Mouse (Mus musculus) kidney, embryonic 15.5 days (tissue): Measurements from ENCODE around the gene Map1s. TPM values are rescaled to one million over a fixed set of nuclear protein-coding genes. Genes with fewer than 3 reads are reported as not detected.

Experiments
- ATAC-seq: fragments of 200-750 bp; cut with Nextera tagmentation; replicated peaks from 2 replicates; pipeline ENCODE4 v1.8.0; 2017; ENCODE audit warnings: moderate TSS enrichment; ENCODE audit not compliant: low FRiP score
- H3K27ac ChIP-seq: fragments of 300-500 bp; sonication (generic); 2 replicates; pipeline ENCODE4 v1.5.1; 2015; ENCODE audit warnings: mild to moderate bottlenecking, inconsistent platforms
- H3K27me3 ChIP-seq: fragments of 300-500 bp; sonication (generic); 2 replicates; pipeline ENCODE4 v1.6.1; 2015; ENCODE audit warnings: inconsistent platforms
- H3K36me3 ChIP-seq: fragments of 300-500 bp; sonication (generic); 2 replicates; pipeline ENCODE4 v1.6.1; 2015; ENCODE audit warnings: inconsistent platforms
- H3K4me1 ChIP-seq: fragments of 300-500 bp; sonication (generic); 2 replicates; pipeline ENCODE4 v1.6.1; 2015; ENCODE audit warnings: inconsistent platforms
- H3K4me2 ChIP-seq: fragments of 300-500 bp; sonication (generic); 2 replicates; pipeline ENCODE4 v1.6.1; 2015; ENCODE audit warnings: moderate library complexity, mild to moderate bottlenecking, inconsistent platforms
- H3K4me3 ChIP-seq: fragments of 300-500 bp; sonication (generic); replicated peaks from 2 replicates; pipeline ENCODE4 v1.5.1; 2015; ENCODE audit warnings: mild to moderate bottlenecking, inconsistent platforms
- H3K9ac ChIP-seq: fragments of 300-500 bp; sonication (generic); 2 replicates; pipeline ENCODE4 v1.6.1; 2015; ENCODE audit warnings: mild to moderate bottlenecking, inconsistent platforms
- H3K9me3 ChIP-seq: fragments of 300-500 bp; sonication (generic); replicated peaks from 2 replicates; pipeline ENCODE4 v1.6.1; 2016; ENCODE audit warnings: inconsistent platforms
- WGBS: fragments of 180-500 bp; shearing (Covaris S2); methylation state at CpG from one replicate; pipeline ENCODE4 v1.1.7; 2015; ENCODE audit warnings: mixed read lengths; 5-methylcytosine and 5-hydroxymethylcytosine counted together
- polyA plus RNA-seq: library from polyadenylated mRNA; unstranded; fragments of >200 nt; fragmentation: Nextera tagmentation; extraction: Ambion mirVana; gene quantifications from 2 replicates; pipeline ENCODE4 v1.2.1, GENCODE M21; 2015

The Map1s gene
- polyA plus RNA-seq, 1 experiment from 2014 or later: 58.9 TPM

DNA sequence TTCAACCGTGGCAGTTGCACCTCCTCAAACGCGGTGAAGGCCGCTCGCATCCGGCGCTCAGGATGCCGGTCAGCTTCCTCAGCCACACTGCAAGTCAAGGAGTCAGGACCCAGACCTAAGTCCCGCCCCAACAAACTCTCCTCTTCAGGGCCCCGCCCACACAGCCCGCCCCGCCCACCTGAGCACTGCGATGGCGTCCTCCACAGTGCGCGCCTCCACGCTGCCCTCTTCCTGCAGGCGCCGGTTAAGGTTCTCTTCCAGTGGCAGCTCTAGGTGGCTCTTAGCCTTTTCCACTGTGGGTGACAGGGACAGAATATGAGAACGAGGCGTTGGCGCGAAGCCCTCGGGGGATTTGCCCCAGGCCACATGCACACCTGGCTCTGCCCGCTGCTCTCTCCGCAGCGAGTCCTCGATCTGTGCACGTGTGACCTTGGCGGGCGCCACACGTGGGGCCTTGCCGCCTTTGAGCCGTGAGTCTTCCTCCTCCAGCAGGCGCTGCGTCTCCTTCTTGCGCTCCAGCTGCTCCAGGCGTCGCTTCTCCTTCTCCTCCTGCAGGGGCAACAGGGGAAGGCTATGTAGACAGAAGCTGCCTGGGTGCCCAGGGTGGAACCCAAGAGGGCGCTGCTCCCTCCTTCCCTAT, 37.1 kb upstream of the Map1s start:
- Histone ChIP-seq H3K9ac (peak overlapping the region; percentile 15; the same call in 1 of the 2 replicates), H3K4me2 (peak overlapping the region; percentile 59), H3K4me1 (peaks cover 64% of the 10 kb centered on the region), H3K4me3 (peak overlapping the region; percentile 29), H3K9me3 (no peaks in the 10 kb centered on the region), H3K27ac (peak overlapping the region; percentile 59), H3K27me3 (peaks cover 13% of the 10 kb centered on the region), H3K36me3 (peaks cover 9% of the 10 kb centered on the region; the same call in 1 of the 2 replicates)
- 17% methylated on average over 40 of the region's 40 CpGs for WGBS
- ATAC-seq: no peak

GRCm38 (mm10) chr8:70869199-70869571, 36.5 kb upstream of the Map1s start:
- no peak for ATAC-seq
- H3K9me3 ChIP-seq: no peaks in the 10 kb centered on the region
- peaks cover 9% of the 10 kb centered on the region; the same call in 1 of the 2 replicates for H3K36me3 ChIP-seq
- peak overlapping the region; percentile 59 for H3K27ac ChIP-seq
- H3K4me3 ChIP-seq: no peak overlapping the region
- peaks cover 8% of the 10 kb centered on the region for H3K27me3 ChIP-seq
- H3K4me1 ChIP-seq: peaks cover 63% of the 10 kb centered on the region
- no peak overlapping the region for H3K9ac ChIP-seq
- H3K4me2 ChIP-seq: peak overlapping the region; percentile 59
- 35% methylated on average over 5 of the region's 5 CpGs for WGBS

- ATAC-seq: no peak
- 50% methylated on average over 16 of the region's 16 CpGs for WGBS
- peak overlapping the region; percentile 59; the same call in 1 of the 2 replicates for H3K4me2 ChIP-seq
Observed at GRCm38 (mm10) chr8:70869601-70870041, 36.1 kb upstream of the Map1s start.

DNA sequence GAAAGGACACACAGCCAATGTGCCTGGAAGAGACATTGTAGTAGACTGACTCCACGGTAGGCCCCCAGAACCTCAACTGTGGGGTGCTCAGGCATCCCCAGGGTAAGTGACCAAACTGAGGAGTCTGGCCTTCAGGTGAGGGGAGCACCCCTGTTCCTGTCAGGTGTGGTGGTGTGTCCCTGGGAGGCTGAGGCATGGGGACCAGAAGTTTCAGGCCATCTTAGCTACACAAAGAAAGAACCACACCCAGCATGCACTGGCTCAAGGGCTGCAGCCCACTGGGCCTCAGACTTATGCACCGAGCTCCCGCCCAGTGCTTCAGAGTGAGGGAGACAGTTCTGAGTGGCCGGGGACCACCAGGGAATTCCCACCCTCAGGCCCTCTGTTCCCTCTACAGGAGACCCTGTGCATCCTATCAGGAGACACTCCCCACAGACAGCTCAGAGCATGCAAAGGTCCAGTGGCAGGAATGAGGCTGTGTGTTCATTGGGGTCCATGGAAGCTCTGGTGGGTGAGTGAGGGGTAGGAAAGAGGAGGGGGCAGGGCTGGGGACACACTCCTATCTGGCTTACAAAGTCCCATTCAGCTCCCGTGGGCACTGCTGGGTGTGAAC, 34.4 kb upstream of the Map1s start:
- Histone ChIP-seq H3K4me1 (peaks cover 45% of the 10 kb centered on the region), H3K36me3 (peaks cover 9% of the 10 kb centered on the region; the same call in 1 of the 2 replicates), H3K9me3 (no peaks in the 10 kb centered on the region), H3K4me2 (no peak overlapping the region), H3K27me3 (no peaks in the 10 kb centered on the region), H3K9ac (no peak overlapping the region), H3K4me3 (no peak overlapping the region), H3K27ac (no peak overlapping the region)
- WGBS: 88% methylated on average over 5 of the region's 5 CpGs
- no peak for ATAC-seq

More at GRCm38 (mm10) chr8:70869601-70870041, 36.1 kb upstream of the Map1s start:
- Histone ChIP-seq H3K9ac (no peak overlapping the region), H3K4me1 (peaks cover 58% of the 10 kb centered on the region), H3K4me3 (no peak overlapping the region), H3K27ac (peak overlapping the region; percentile 59), H3K36me3 (peaks cover 9% of the 10 kb centered on the region; the same call in 1 of the 2 replicates), H3K9me3 (no peaks in the 10 kb centered on the region), H3K27me3 (peaks cover 3% of the 10 kb centered on the region)

DNA sequence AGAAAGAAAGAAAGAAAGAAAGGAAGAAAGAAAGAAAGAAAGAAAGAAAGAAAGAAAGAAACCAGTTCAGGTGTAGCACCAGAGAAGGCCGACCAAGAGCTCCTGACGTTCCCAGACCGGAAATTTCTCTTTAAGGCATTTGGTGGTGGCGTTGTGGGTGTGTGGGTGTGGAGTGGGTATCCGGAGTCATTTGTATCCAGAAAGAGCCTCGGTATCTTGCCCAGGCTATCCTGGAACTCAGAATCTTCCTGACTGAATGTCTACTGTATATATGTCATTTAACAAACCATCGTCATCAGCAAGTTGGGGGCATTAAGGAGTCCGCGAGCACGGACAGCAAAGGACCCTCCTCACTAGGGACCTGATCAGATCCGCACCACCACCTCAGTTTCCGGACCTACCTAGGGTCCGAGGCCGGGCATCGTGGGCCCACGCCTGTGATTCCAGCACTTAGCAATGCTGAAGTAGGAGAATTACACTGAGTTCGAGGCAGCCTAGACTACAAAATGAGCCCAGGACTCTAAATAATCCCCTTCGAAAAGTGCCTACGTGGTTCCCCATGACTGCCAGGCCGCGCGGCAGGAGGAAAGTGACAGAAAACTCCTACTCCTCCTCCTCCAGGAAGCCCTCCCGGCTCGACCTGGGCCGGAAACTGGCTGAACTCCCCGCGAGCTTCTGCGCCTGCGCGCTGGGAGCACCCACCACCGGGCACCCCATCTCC, 32.9 kb upstream of the Map1s start:
- ATAC-seq: no peak
- WGBS: 5% methylated on average over 31 of the region's 31 CpGs
- H3K36me3 ChIP-seq: peaks cover 4% of the 10 kb centered on the region; the same call in 1 of the 2 replicates

GRCm38 (mm10) chr8:70873364-70873985, 32.3 kb upstream of the Map1s start, which contains the start of gene Ccdc124:
TSS of gene Ccdc124 (minus strand) at chr8:70873935.
- ATAC-seq: peak; percentile 88
- Histone ChIP-seq H3K9ac (peak within 1 kb of the TSS; percentile 70), H3K27ac (peak within 1 kb of the TSS; percentile 89), H3K36me3 (no peaks in the 10 kb centered on the region), H3K4me1 (peaks cover 33% of the 10 kb centered on the region), H3K9me3 (no peaks in the 10 kb centered on the region), H3K4me3 (peak within 1 kb of the TSS; percentile 92), H3K27me3 (no peaks in the 10 kb centered on the region), H3K4me2 (peak within 1 kb of the TSS; percentile 81)
- under 1% methylated on average over 46 of the region's 46 CpGs for WGBS

More for the DNA sequence above, 32.9 kb upstream of the Map1s start:
- H3K4me3 ChIP-seq: peak overlapping the region; percentile 92
- H3K27ac ChIP-seq: peak overlapping the region; percentile 89
- peak overlapping the region; percentile 70 for H3K9ac ChIP-seq
- no peaks in the 10 kb centered on the region for H3K9me3 ChIP-seq
- no peaks in the 10 kb centered on the region for H3K27me3 ChIP-seq
- peaks cover 39% of the 10 kb centered on the region for H3K4me1 ChIP-seq
- peak overlapping the region; percentile 81 for H3K4me2 ChIP-seq

GRCm38 (mm10) chr8:70874441-70874840, 31.3 kb upstream of the Map1s start:
- no peaks in the 10 kb centered on the region for H3K27me3 ChIP-seq
- WGBS: 91% methylated on average over 13 of the region's 13 CpGs
- H3K4me3 ChIP-seq: no peak overlapping the region
- no peak overlapping the region for H3K9ac ChIP-seq
- H3K36me3 ChIP-seq: no peaks in the 10 kb centered on the region
- H3K4me2 ChIP-seq: no peak overlapping the region
- H3K9me3 ChIP-seq: no peaks in the 10 kb centered on the region
- H3K4me1 ChIP-seq: peaks cover 23% of the 10 kb centered on the region
- no peak for ATAC-seq
- H3K27ac ChIP-seq: no peak overlapping the region

- 52% methylated on average over 4 of the region's 4 CpGs for WGBS
- Histone ChIP-seq H3K36me3 (no peaks in the 10 kb centered on the region), H3K4me3 (no peak overlapping the region), H3K27ac (no peak overlapping the region), H3K9me3 (no peaks in the 10 kb centered on the region), H3K9ac (no peak overlapping the region), H3K4me2 (no peak overlapping the region), H3K27me3 (no peaks in the 10 kb centered on the region), H3K4me1 (peaks cover 28% of the 10 kb centered on the region)
- ATAC-seq: no peak
Observed at GRCm38 (mm10) chr8:70876382-70876781, 29.4 kb upstream of the Map1s start.

DNA sequence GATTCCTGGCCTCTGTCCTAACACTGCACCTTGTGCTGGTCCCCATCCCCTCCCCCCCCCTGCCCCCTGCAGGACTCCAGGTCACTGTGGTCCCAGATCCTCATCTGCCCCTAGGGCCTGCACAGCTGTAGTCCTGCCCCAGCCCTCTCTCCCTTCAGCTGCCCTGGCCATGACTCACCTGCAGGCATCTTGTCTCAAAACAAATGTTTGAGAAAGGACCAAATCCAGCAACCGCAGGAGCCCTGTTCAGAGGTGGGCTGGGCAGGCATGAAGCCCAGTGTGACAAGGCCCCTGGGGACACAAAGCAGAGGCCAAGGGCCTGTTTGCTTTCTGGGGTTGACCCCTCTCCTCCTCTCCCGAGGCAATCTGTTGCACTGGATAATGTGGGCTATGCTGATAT, 27.6 kb upstream of the Map1s start:
- Histone ChIP-seq H3K4me2 (no peak overlapping the region), H3K4me3 (no peak overlapping the region), H3K36me3 (no peaks in the 10 kb centered on the region), H3K27me3 (no peaks in the 10 kb centered on the region), H3K27ac (no peak overlapping the region), H3K4me1 (peaks cover 15% of the 10 kb centered on the region), H3K9ac (no peak overlapping the region), H3K9me3 (no peaks in the 10 kb centered on the region)
- ATAC-seq: no peak
- 60% methylated on average over 2 of the region's 2 CpGs for WGBS

DNA sequence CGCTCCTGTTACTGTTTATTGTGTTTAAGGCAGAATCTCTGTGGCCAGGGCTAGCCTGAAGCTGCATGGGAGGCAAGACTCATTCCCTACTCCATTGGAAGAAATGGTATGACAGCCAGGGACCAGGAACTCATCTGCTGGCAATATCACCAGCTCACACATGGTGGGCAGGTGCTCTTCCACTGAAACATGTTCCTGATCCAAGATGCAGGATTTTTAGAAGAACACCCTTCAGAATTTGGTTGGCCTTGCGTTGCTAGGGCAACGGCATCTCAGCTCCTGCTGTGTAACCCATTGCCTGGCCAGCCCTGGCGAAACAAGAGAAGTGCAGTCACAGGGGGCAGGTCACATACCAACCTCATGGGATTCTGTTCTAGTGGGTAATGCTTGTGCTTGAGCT, 26.2 kb upstream of the Map1s start:
- no peaks in the 10 kb centered on the region for H3K36me3 ChIP-seq
- no peak overlapping the region for H3K9ac ChIP-seq
- no peak overlapping the region for H3K4me3 ChIP-seq
- H3K4me2 ChIP-seq: no peak overlapping the region
- H3K27ac ChIP-seq: no peak overlapping the region
- no peaks in the 10 kb centered on the region for H3K9me3 ChIP-seq
- peaks cover 10% of the 10 kb centered on the region for H3K4me1 ChIP-seq
- WGBS: 58% methylated on average over 4 of the region's 4 CpGs
- no peaks in the 10 kb centered on the region for H3K27me3 ChIP-seq
- no peak for ATAC-seq

GRCm38 (mm10) chr8:70880126-70880525, 25.6 kb upstream of the Map1s start:
- no peak overlapping the region for H3K27ac ChIP-seq
- H3K9ac ChIP-seq: no peak overlapping the region
- WGBS: 7% methylated on average over 4 of the region's 4 CpGs
- peaks cover 10% of the 10 kb centered on the region for H3K4me1 ChIP-seq
- H3K4me3 ChIP-seq: no peak overlapping the region
- H3K4me2 ChIP-seq: no peak overlapping the region
- H3K27me3 ChIP-seq: no peaks in the 10 kb centered on the region
- 0 out of 2 replicates have a peak, but pooled peaks have one; percentile 19 for ATAC-seq
- H3K9me3 ChIP-seq: no peaks in the 10 kb centered on the region
- H3K36me3 ChIP-seq: no peaks in the 10 kb centered on the region
